Mouse (Mus musculus): ENCODE measurements around the gene Gpr45. TPM values are rescaled to one million over a fixed set of nuclear protein-coding genes. Genes with fewer than 3 reads are reported as not detected.

Gene Gpr45
- polyA plus RNA-seq (2012; fragmentation: generic; extraction: Trizol): not detected
- long read RNA-seq, experiment 1: 0 reads
- long read RNA-seq, experiment 2: 0 reads

DNA sequence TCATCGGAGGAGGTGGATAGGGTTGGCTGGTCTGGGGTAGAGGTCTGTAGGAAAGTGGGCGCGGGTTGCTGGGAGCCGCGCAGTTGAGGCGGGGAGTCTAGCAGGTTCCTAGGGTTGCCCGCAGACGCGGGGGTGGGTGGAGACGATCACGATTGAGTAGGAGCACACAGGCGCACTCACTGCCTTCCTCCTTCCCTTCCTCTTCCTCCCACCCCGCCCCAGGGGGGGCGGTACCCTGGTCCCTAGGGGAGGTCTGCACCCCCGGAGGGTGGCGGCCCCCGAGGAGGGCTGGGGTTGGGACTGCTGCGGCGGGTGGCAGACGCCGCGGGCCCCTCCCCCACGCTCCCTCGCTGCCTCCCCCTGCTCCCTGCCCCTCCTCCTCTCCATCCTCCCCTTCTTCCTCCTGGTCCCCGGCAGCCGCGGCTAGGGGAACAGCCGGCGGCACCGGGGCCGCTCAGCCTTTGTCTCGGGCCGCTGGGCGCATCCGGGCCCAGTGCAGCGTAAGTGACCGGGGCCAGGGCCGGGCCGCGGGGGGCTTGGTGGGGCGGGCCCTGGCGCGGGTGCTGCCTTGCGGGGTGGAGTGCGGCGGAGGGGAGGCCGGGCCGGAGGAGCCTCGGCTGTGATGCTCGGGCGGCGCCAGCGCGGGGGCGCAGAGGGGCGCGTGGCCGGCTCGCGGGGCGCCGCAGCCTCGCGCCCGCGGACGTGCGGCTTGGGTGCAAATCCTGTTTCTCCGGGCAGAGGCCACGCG lies at the start of gene Gpr45:
Gene Gpr45, plus strand, starts transcription at position 139 of the 748 bp plus-strand sequence.
- Histone ChIP-seq H3K4me3 (ENCODE audit: insufficient read depth, poor library complexity, severe bottlenecking) (no peak within 1 kb of the TSS), H3K36me3 (ENCODE audit: control insufficient read depth, insufficient read depth) (no peaks in the 10 kb centered on the region), H3K27me3 (ENCODE audit: control insufficient read depth, insufficient read depth, insufficient read length) (peaks cover 52% of the 10 kb centered on the region), H3K79me2 (ENCODE audit: control insufficient read depth, insufficient read depth) (no peaks in the 10 kb centered on the region), H3K79me3 (ENCODE audit: low read depth) (no peaks in the 10 kb centered on the region), H3ac (ENCODE audit: control insufficient read depth, insufficient read length, low read depth) (no peak within 1 kb of the TSS)
- TF ChIP-seq FOSL1 (IDR thresholded peaks at IDR 0.05; ENCODE audit: insufficient read depth, low read length, poor library complexity, severe bottlenecking): no peak
- TF ChIP-seq MAX (IDR thresholded peaks at IDR 0.05): no peak
- no peak for TF ChIP-seq MYOG (IDR thresholded peaks at IDR 0.05; ENCODE audit: control insufficient read depth, extremely low read depth, insufficient read length)
- no peak for TF ChIP-seq CEBPB (IDR thresholded peaks at IDR 0.05; ENCODE audit: low read depth)
- TF ChIP-seq MYOD1 (IDR thresholded peaks at IDR 0.05; ENCODE audit: control insufficient read depth, insufficient read length, low read depth): no peak
- no peak for TF ChIP-seq CTCF (IDR thresholded peaks at IDR 0.05; ENCODE audit: control insufficient read depth, insufficient read depth, insufficient read length)

DNA sequence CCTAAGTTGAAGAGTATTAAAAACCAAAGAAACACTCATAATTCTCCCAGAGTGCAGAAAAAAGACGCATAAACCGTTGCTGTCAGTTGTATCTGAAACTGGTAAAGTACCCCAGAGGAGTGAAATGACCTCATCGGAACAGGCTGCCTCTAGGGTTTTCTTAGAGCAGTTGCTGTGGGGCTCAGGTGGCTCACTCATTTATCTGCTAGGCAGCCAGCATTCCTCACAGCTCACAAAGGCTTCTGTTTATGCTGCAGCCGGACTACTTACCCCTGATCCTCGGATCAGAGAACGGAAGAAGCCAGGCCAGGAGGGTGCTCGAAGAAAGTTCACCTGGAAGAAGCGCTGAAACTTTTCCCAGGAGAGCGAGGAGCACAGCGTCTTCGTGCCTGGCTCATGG lies 47.5 kb upstream of the Gpr45 start:
- Histone ChIP-seq H3ac (ENCODE audit: control insufficient read depth, insufficient read length, low read depth) (no peak overlapping the region), H3K79me2 (ENCODE audit: control insufficient read depth, insufficient read depth) (no peaks in the 10 kb centered on the region), H3K4me3 (ENCODE audit: insufficient read depth, poor library complexity, severe bottlenecking) (no peak overlapping the region), H3K27me3 (ENCODE audit: control insufficient read depth, insufficient read depth, insufficient read length) (no peaks in the 10 kb centered on the region), H3K36me3 (ENCODE audit: control insufficient read depth, insufficient read depth) (peaks cover 31% of the 10 kb centered on the region), H3K79me3 (ENCODE audit: low read depth) (no peaks in the 10 kb centered on the region)
- TF ChIP-seq MYOG (IDR thresholded peaks at IDR 0.05; ENCODE audit: control insufficient read depth, extremely low read depth, insufficient read length) (no peak), FOSL1 (IDR thresholded peaks at IDR 0.05; ENCODE audit: insufficient read depth, low read length, poor library complexity, severe bottlenecking) (no peak)

DNA sequence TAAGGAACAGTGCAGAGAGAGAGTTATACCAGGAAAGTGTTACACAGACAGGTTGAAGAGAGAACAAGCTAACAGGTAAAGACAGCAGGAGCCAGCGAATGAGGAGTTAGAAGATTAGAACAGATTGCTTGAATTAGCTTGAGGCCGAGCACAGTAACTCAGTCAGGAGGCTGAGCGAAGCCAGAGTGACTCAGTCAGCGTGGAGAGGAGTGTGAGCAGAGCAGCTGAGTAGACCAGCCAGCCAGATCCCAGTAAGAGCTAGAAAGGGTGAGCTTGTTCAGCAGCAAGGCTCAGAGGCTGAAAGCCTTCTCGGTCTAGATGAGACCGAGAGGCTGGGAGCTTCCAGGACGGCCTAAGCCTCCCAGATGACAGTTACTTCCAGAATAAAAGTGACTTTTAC lies 46.0 kb upstream of the Gpr45 start:
- Histone ChIP-seq H3K79me2 (ENCODE audit: control insufficient read depth, insufficient read depth) (no peaks in the 10 kb centered on the region), H3K27me3 (ENCODE audit: control insufficient read depth, insufficient read depth, insufficient read length) (no peaks in the 10 kb centered on the region), H3ac (ENCODE audit: control insufficient read depth, insufficient read length, low read depth) (no peak overlapping the region), H3K79me3 (ENCODE audit: low read depth) (no peaks in the 10 kb centered on the region), H3K36me3 (ENCODE audit: control insufficient read depth, insufficient read depth) (peaks cover 18% of the 10 kb centered on the region), H3K4me3 (ENCODE audit: insufficient read depth, poor library complexity, severe bottlenecking) (no peak overlapping the region)
- TF ChIP-seq CTCF (IDR thresholded peaks at IDR 0.05; ENCODE audit: control insufficient read depth, insufficient read depth, insufficient read length): no peak
- no peak for TF ChIP-seq MAX (IDR thresholded peaks at IDR 0.05)
- TF ChIP-seq CEBPB (IDR thresholded peaks at IDR 0.05; ENCODE audit: low read depth): no peak
- no peak for TF ChIP-seq USF1 (IDR thresholded peaks at IDR 0.05; ENCODE audit: low read depth)
- no peak for TF ChIP-seq MYOG (IDR thresholded peaks at IDR 0.05; ENCODE audit: control insufficient read depth, extremely low read depth, insufficient read length)
- TF ChIP-seq FOSL1 (IDR thresholded peaks at IDR 0.05; ENCODE audit: insufficient read depth, low read length, poor library complexity, severe bottlenecking): no peak
- TF ChIP-seq MYOD1 (IDR thresholded peaks at IDR 0.05; ENCODE audit: control insufficient read depth, insufficient read length, low read depth): no peak

DNA sequence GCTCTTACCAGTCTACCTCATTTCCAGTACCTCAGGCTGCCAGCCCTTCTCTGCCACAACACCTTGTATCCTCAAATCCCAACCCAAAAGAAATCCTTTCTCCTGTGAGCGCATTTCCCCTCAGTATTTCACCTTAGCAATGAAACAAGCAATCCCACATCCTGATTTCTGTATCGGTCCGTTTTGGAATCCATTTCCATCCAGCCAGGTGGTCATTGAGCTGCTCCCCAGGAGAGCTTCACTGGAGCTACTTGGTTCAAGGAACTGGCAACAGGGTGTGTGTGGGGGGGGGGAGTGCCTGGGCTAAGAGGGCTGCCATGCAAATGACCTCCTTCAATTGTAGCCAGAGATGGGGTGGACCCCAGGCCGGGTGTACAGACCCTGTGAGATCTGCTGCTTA lies 45.5 kb upstream of the Gpr45 start:
- Histone ChIP-seq H3K79me2 (ENCODE audit: control insufficient read depth, insufficient read depth) (no peaks in the 10 kb centered on the region), H3K79me3 (ENCODE audit: low read depth) (no peaks in the 10 kb centered on the region), H3K27me3 (ENCODE audit: control insufficient read depth, insufficient read depth, insufficient read length) (no peaks in the 10 kb centered on the region), H3K4me3 (ENCODE audit: insufficient read depth, poor library complexity, severe bottlenecking) (no peak overlapping the region), H3K36me3 (ENCODE audit: control insufficient read depth, insufficient read depth) (peaks cover 16% of the 10 kb centered on the region), H3ac (ENCODE audit: control insufficient read depth, insufficient read length, low read depth) (no peak overlapping the region)
- TF ChIP-seq CEBPB (IDR thresholded peaks at IDR 0.05; ENCODE audit: low read depth) (no peak), MAX (IDR thresholded peaks at IDR 0.05) (no peak), MYOG (IDR thresholded peaks at IDR 0.05; ENCODE audit: control insufficient read depth, extremely low read depth, insufficient read length) (no peak), CTCF (IDR thresholded peaks at IDR 0.05; ENCODE audit: control insufficient read depth, insufficient read depth, insufficient read length) (no peak), USF1 (IDR thresholded peaks at IDR 0.05; ENCODE audit: low read depth) (no peak), FOSL1 (IDR thresholded peaks at IDR 0.05; ENCODE audit: insufficient read depth, low read length, poor library complexity, severe bottlenecking) (no peak), MYOD1 (IDR thresholded peaks at IDR 0.05; ENCODE audit: control insufficient read depth, insufficient read length, low read depth) (no peak)

DNA sequence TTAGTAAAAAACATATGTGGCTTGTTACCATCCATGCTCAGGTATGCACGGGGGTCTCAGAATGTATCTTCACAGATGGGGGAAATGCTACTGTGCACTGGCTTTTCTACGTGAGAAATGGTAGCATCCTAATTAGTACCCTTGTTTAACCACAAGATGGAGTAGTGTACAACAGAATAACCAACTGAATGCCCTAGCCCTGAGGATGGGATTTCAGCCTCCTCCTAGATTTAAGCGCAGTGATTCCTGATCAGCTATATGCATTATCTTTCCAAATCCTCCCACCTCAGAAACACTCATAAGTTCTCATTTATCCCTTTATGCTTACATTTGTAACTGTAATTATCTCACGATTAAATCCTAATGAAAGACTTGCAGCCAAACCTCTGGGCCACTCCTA lies 37.6 kb upstream of the Gpr45 start:
- H3K79me3 ChIP-seq (ENCODE audit: low read depth): no peaks in the 10 kb centered on the region
- H3K27me3 ChIP-seq (ENCODE audit: control insufficient read depth, insufficient read depth, insufficient read length): peaks cover 3% of the 10 kb centered on the region
- no peaks in the 10 kb centered on the region for H3K36me3 ChIP-seq (ENCODE audit: control insufficient read depth, insufficient read depth)
- H3K79me2 ChIP-seq (ENCODE audit: control insufficient read depth, insufficient read depth): no peaks in the 10 kb centered on the region
- H3K4me3 ChIP-seq (ENCODE audit: insufficient read depth, poor library complexity, severe bottlenecking): no peak overlapping the region
- TF ChIP-seq CEBPB (IDR thresholded peaks at IDR 0.05; ENCODE audit: low read depth): no peak
- H3ac ChIP-seq (ENCODE audit: control insufficient read depth, insufficient read length, low read depth): no peak overlapping the region

DNA sequence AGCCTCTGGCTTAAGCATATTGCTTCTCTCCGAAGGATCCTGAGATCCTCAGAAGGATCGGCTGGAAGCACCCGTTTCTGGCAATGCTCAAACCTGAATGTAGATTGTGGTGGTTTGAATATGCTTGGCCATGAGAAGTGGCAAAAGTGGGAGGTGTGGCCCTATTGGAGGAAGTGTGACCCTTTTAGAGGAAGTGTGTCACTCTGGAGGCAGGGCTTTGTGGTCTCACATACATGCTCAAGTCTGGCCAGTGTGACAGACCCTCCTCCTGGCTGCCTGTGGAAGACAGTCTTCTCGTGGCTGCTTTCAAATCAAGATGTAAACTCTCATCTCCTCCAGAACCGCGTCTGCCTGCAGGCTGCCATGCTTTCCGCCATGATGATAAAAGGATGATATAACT lies 36.0 kb upstream of the Gpr45 start:
- H3K79me3 ChIP-seq (ENCODE audit: low read depth): no peaks in the 10 kb centered on the region
- no peak for TF ChIP-seq MYOG (IDR thresholded peaks at IDR 0.05; ENCODE audit: control insufficient read depth, extremely low read depth, insufficient read length)
- no peak for TF ChIP-seq FOSL1 (IDR thresholded peaks at IDR 0.05; ENCODE audit: insufficient read depth, low read length, poor library complexity, severe bottlenecking)
- no peak for TF ChIP-seq CTCF (IDR thresholded peaks at IDR 0.05; ENCODE audit: control insufficient read depth, insufficient read depth, insufficient read length)
- no peak for TF ChIP-seq MAX (IDR thresholded peaks at IDR 0.05)
- no peak for TF ChIP-seq CEBPB (IDR thresholded peaks at IDR 0.05; ENCODE audit: low read depth)
- no peak for TF ChIP-seq MYOD1 (IDR thresholded peaks at IDR 0.05; ENCODE audit: control insufficient read depth, insufficient read length, low read depth)
- H3K27me3 ChIP-seq (ENCODE audit: control insufficient read depth, insufficient read depth, insufficient read length): peaks cover 3% of the 10 kb centered on the region
- H3K36me3 ChIP-seq (ENCODE audit: control insufficient read depth, insufficient read depth): no peaks in the 10 kb centered on the region
- H3ac ChIP-seq (ENCODE audit: control insufficient read depth, insufficient read length, low read depth): no peak overlapping the region
- H3K4me3 ChIP-seq (ENCODE audit: insufficient read depth, poor library complexity, severe bottlenecking): no peak overlapping the region
- H3K79me2 ChIP-seq (ENCODE audit: control insufficient read depth, insufficient read depth): no peaks in the 10 kb centered on the region

All from C2C12 (cell line).